8 mouse cellular contexts compared by ENCODE assay signal in genomic region chr12:33313828-33314671, GRCm38 (mm10).
DNase-seq lines count a peak whose midpoint lies in the region; ATAC-seq lines count a peak whose summit lies in the region.

No protein-coding gene starts in this region.

- no peaks in the 10 kb centered on the region for H3K27me3 ChIP-seq in intestine, embryonic 15.5 days (replicated peaks)

- 24% methylated on average over 14 of the region's 14 CpGs for WGBS in intestine, embryonic 15.5 days

- no peaks in the 10 kb centered on the region for H3K36me3 ChIP-seq in intestine, embryonic 15.5 days

- peak overlapping the region; percentile 16 for H3K4me3 ChIP-seq in intestine, embryonic 15.5 days (replicated peaks)

- intact Hi-C loops in left cerebral cortex, postnatal 10 days (cut with DNase I), result no loop called here

- H3K27ac ChIP-seq in intestine, embryonic 15.5 days, result 0 out of 2 replicates have a peak overlapping the region, but pooled peaks have one; percentile 4

- peak; percentile 80 for DNase-seq in adrenal gland, postnatal 14 days
- DNase-seq in embryo, embryonic 11 days, result peak; percentile 38
- peak; percentile 53 to 76 for DNase-seq in left cerebral cortex, postnatal 10 days (ENCODE audit: extremely low spot score in 1 of 2, low spot score in 2 of 2)
- peak; percentile 83 for DNase-seq in right cerebral cortex, postnatal 10 days (ENCODE audit: low spot score in 2 of 2)
- peak; percentile 53 to 65 for DNase-seq in urinary bladder, postnatal 4 days (ENCODE audit: low spot score in 2 of 2)

- peaks cover 9% of the 10 kb centered on the region for H3K4me1 ChIP-seq in intestine, embryonic 15.5 days (replicated peaks)

- peak; percentile 65 for ATAC-seq in granulocyte monocyte progenitor cell, adult 5-6 weeks (replicated peaks; ENCODE audit: poor library complexity, severe bottlenecking)
- peak; percentile 50 for ATAC-seq in intestine, embryonic 15.5 days
- ATAC-seq in megakaryocyte, adult 5-6 weeks (ENCODE audit: poor library complexity, severe bottlenecking), result peak; percentile 63

- no peaks in the 10 kb centered on the region for H3K9me3 ChIP-seq in intestine, embryonic 15.5 days

- peak overlapping the region; percentile 44 for H3K4me2 ChIP-seq in intestine, embryonic 15.5 days (replicated peaks)

- 0 out of 2 replicates have a peak overlapping the region, but pooled peaks have one; percentile 24 for H3K9ac ChIP-seq in intestine, embryonic 15.5 days

Comparison
In these comparisons a context has a peak if more than half of its experiments do, and no peak if none do; other contexts are left out.
1. Peak in every context shown above with its lines: DNase-seq, ATAC-seq, H3K4me3 ChIP-seq and H3K27ac ChIP-seq.